Mouse (Mus musculus) hindbrain, postnatal 0 days (tissue): Measurements from ENCODE around the gene Mapkapk3. TPM values are rescaled to one million over a fixed set of nuclear protein-coding genes. Genes with fewer than 3 reads are reported as not detected.

Experiments used
- ATAC-seq: fragments of 200-750 bp; cut with Nextera tagmentation; 2 replicates; pipeline ENCODE4 v1.8.0; 2017; ENCODE audit warnings: mild to moderate bottlenecking, moderate TSS enrichment, moderate library complexity
- DNase-seq: peaks from one replicate; pipeline ENCODE4 v3.0.0-alpha.2; 2015; ENCODE audit warnings: low spot score
- H3K27ac ChIP-seq: fragments of 300-500 bp; sonication (generic); 2 replicates; pipeline ENCODE4 v1.5.1; 2014; ENCODE audit warnings: mild to moderate bottlenecking
- H3K27me3 ChIP-seq: fragments of 300-500 bp; sonication (generic); 2 replicates; pipeline ENCODE4 v1.6.1; 2014; ENCODE audit warnings: low read length, mixed read lengths; ENCODE audit not compliant: insufficient read depth
- H3K36me3 ChIP-seq: fragments of 300-500 bp; sonication (generic); 2 replicates; pipeline ENCODE4 v1.6.1; 2014; ENCODE audit warnings: low read length, mixed read lengths; ENCODE audit not compliant: insufficient read depth
- H3K4me1 ChIP-seq: fragments of 300-500 bp; sonication (generic); 2 replicates; pipeline ENCODE4 v1.6.1; 2014; ENCODE audit warnings: antibody characterized with exemption, low read length, mixed read lengths; ENCODE audit not compliant: insufficient read depth
- H3K4me2 ChIP-seq: fragments of 300-500 bp; sonication (generic); 2 replicates; pipeline ENCODE4 v1.6.1; 2014; ENCODE audit warnings: low read depth, mild to moderate bottlenecking, low read length, moderate library complexity, mixed read lengths
- H3K4me3 ChIP-seq: fragments of 300-500 bp; sonication (generic); 2 replicates; pipeline ENCODE4 v1.5.1; 2014; ENCODE audit warnings: low read length
- H3K9ac ChIP-seq: fragments of 300-500 bp; sonication (generic); replicated peaks from 2 replicates; pipeline ENCODE4 v1.6.1; 2014; ENCODE audit warnings: mild to moderate bottlenecking, low read length, moderate library complexity, mixed read lengths
- H3K9me3 ChIP-seq: fragments of 300-500 bp; sonication (generic); 2 replicates; pipeline ENCODE4 v1.6.1; 2016; ENCODE audit warnings: low read length, mixed read lengths
- CTCF ChIP-seq: IDR thresholded peaks from 2 replicates; pipeline ENCODE4 v1.5.1; 2016; ENCODE audit warnings: antibody characterized with exemption, control low read depth, low read depth
- WGBS: fragments of 180-500 bp; shearing (Covaris S2); extraction: QIAGEN DNeasy Blood & Tissue Kit; methylation state at CpG from one replicate; pipeline ENCODE4 v1.1.7; 2014; 5-methylcytosine and 5-hydroxymethylcytosine counted together
- polyA plus RNA-seq: library from polyadenylated mRNA; unstranded; fragments of >200 nt; fragmentation: Nextera tagmentation; extraction: Ambion mirVana; gene quantifications from 2 replicates; pipeline ENCODE4 v1.2.1, GENCODE M21; 2015
- total RNA-seq: library from RNA; depleted of rRNA; stranded (reverse); fragments of >200 nt; gene quantifications from 2 replicates; pipeline ENCODE4 v1.2.3, GENCODE M21; 2014

The Mapkapk3 gene
- total and polyA plus RNA-seq, 2 experiments from 2014 or later, result 3.0 to 3.8 TPM

DNA sequence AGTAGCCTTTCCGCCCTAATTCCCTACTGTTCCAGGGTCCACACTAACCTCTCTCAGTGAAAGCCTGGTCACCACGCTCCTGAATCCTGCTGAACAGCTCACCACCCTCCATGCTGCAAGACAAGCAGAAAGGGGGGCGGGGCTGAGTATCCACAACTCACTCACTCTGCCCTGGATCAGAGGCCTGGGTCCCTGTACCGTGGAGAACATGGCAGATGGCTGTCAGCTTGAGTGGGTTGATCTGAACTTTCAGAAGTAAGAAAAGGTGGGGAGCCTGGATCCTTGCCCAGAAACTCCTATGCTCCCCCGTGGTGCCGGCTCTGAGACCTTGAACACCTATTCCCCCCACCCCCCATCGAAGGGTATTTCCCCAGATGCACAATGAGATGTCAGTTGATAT lies 27.3 kb downstream of the Mapkapk3 start:
- peak; percentile 29 for DNase-seq

DNA sequence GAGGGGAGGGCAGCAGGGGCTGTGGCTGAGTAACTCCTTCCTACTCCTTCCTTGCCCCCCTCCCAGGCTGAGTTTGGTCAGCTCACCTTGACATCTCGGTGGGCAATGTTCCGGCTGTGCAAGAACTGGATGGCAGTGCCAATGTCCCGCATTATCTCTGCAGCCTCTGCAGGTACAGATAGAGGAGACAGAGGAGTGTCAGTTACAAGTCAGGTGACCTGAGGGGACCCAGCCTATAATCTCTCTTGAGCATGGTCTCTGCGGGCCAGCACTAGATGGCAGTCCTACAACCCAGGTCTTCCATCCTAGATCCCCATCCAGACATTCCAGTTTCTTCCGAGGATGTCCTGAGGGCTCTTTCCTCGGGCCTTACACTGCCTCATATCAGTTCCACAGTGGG lies 27.9 kb downstream of the Mapkapk3 start:
- 80% methylated on average over 6 of the region's 6 CpGs for WGBS
- H3K4me2 ChIP-seq, result no peak overlapping the region

More for the DNA sequence above, 27.3 kb downstream of the Mapkapk3 start:
- Histone ChIP-seq H3K9me3 (no peaks in the 10 kb centered on the region), H3K27ac (no peak overlapping the region), H3K4me3 (no peak overlapping the region), H3K9ac (no peak overlapping the region), H3K4me2 (no peak overlapping the region), H3K36me3 (no peaks in the 10 kb centered on the region), H3K4me1 (peaks cover 4% of the 10 kb centered on the region; the same call in 1 of the 2 replicates), H3K27me3 (no peaks in the 10 kb centered on the region)
- WGBS, result 72% methylated on average over 7 of the region's 7 CpGs
- peak; percentile 59; the same call in 1 of the 2 replicates for ATAC-seq
- TF ChIP-seq CTCF, result no peak

DNA sequence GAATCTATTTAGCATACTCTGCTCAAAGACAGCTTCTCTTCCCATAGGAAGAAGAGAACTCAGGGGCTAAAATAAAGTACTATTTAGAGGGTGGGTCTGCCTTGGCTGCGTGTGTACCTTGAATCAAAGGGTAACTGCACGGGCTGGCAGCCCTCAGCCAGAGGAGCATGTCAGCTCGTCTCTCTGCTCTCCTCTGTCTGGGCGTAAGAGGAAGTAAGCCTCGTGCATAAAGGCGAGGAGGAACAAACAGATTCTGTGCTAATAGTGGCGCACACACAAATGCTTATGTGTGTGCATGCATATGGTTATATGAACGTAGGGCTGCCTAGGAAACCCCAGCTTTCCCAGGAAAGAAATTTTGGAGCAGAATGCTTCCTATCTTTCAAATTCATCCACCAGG lies 28.8 kb downstream of the Mapkapk3 start:
- DNase-seq, result no peak
- no peak for TF ChIP-seq CTCF
- H3K4me1 ChIP-seq, result peaks cover 7% of the 10 kb centered on the region
- H3K27me3 ChIP-seq, result no peaks in the 10 kb centered on the region
- WGBS, result 44% methylated on average over 8 of the region's 8 CpGs
- peak overlapping the region; percentile 21; the same call in 1 of the 2 replicates for H3K9ac ChIP-seq
- no peaks in the 10 kb centered on the region for H3K36me3 ChIP-seq
- ATAC-seq, result no peak
- peak overlapping the region; percentile 60; the same call in 1 of the 2 replicates for H3K27ac ChIP-seq
- H3K4me3 ChIP-seq, result no peak overlapping the region
- H3K4me2 ChIP-seq, result no peak overlapping the region
- no peaks in the 10 kb centered on the region for H3K9me3 ChIP-seq

More for the DNA sequence above, 27.9 kb downstream of the Mapkapk3 start:
- Histone ChIP-seq H3K9me3 (no peaks in the 10 kb centered on the region), H3K27me3 (no peaks in the 10 kb centered on the region), H3K4me1 (peaks cover 4% of the 10 kb centered on the region; the same call in 1 of the 2 replicates), H3K4me3 (no peak overlapping the region), H3K9ac (no peak overlapping the region), H3K36me3 (no peaks in the 10 kb centered on the region), H3K27ac (no peak overlapping the region)
- TF ChIP-seq CTCF, result no peak
- DNase-seq (no peak), ATAC-seq (no peak)

DNA sequence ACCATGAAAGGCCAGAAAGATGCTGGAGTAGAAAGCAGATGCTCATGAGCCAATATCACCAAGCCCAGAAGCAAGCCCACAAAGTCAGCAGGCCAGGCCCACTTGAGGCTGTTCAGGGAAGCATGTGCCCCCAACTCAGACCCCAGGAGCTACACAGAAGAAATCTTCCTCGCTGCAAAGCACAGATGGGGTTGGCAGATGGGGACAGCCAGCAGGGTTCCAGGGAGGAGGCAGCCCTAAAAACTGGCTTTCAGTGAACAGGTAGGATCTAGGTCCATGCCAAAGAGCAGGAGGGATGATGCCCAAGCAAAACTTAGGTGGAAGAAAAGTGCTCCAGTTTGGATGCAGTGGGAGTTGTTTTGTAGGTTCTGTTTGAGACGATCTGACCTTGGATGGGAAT lies 29.2 kb downstream of the Mapkapk3 start:
- WGBS, result 39% methylated on average over 2 of the region's 2 CpGs
- DNase-seq, result no peak
- Histone ChIP-seq H3K4me1 (peaks cover 12% of the 10 kb centered on the region), H3K4me3 (no peak overlapping the region), H3K36me3 (no peaks in the 10 kb centered on the region), H3K9me3 (no peaks in the 10 kb centered on the region), H3K27me3 (no peaks in the 10 kb centered on the region), H3K4me2 (no peak overlapping the region), H3K27ac (peak overlapping the region; percentile 60; the same call in 1 of the 2 replicates), H3K9ac (0 out of 2 replicates have a peak overlapping the region, but pooled peaks have one; percentile 21)
- TF ChIP-seq CTCF, result no peak
- ATAC-seq, result no peak

DNA sequence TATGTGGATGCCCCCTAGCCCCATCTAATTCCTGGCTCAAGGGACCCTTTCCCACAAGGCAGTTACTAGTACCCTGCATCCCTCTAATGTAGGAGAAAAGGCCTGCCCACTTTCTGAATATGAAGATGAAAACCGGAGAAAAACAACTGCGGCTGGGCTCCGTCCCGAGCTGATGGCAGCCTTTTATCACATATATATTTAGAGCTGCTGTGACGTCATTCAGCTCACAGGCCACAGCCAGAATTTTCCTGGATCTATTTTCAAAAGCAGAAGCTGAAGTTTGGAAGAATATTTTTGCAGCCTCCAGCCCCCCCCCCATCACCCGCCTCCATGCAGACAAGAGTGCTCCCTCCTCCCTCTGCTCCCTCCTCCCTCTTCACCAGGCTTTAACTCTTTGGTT lies 30.1 kb downstream of the Mapkapk3 start:
- peak overlapping the region; percentile 60; the same call in 1 of the 2 replicates for H3K27ac ChIP-seq
- H3K4me1 ChIP-seq, result peaks cover 20% of the 10 kb centered on the region
- no peaks in the 10 kb centered on the region for H3K36me3 ChIP-seq
- no peak for ATAC-seq
- TF ChIP-seq CTCF, result no peak
- H3K4me2 ChIP-seq, result no peak overlapping the region
- DNase-seq, result peak; percentile 5
- H3K9ac ChIP-seq, result 0 out of 2 replicates have a peak overlapping the region, but pooled peaks have one; percentile 9
- H3K9me3 ChIP-seq, result no peaks in the 10 kb centered on the region
- no peak overlapping the region for H3K4me3 ChIP-seq
- WGBS, result 62% methylated on average over 6 of the region's 6 CpGs
- no peaks in the 10 kb centered on the region for H3K27me3 ChIP-seq

DNA sequence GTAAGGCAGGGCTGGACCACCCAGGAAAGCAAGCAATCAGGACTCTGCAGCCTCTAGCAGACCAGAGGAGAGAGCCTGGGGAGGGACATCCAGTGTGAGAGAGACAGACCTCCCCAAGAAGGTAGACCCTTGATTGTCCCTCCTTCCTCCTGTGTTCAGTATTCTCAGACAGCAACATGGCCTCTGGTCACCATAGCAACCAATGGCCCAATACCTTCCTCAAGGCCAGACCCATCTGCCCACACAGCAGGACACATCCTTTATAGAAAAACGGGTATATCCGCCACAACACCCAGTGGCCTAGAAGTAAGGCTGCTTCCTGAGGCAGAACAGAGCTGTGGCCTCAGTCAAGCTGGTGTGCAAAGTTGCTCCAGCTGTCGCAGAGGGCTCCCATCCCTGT lies 34.1 kb downstream of the Mapkapk3 start:
- H3K4me1 ChIP-seq, result peaks cover 36% of the 10 kb centered on the region
- ATAC-seq, result peak; percentile 70
- 26% methylated on average over 3 of the region's 3 CpGs for WGBS
- H3K9ac ChIP-seq, result no peak overlapping the region
- no peaks in the 10 kb centered on the region for H3K36me3 ChIP-seq
- no peak for TF ChIP-seq CTCF
- H3K4me2 ChIP-seq, result no peak overlapping the region
- DNase-seq, result peak; percentile 83
- H3K4me3 ChIP-seq, result no peak overlapping the region
- peak overlapping the region; percentile 77 for H3K27ac ChIP-seq
- no peaks in the 10 kb centered on the region for H3K27me3 ChIP-seq
- H3K9me3 ChIP-seq, result no peaks in the 10 kb centered on the region

DNA sequence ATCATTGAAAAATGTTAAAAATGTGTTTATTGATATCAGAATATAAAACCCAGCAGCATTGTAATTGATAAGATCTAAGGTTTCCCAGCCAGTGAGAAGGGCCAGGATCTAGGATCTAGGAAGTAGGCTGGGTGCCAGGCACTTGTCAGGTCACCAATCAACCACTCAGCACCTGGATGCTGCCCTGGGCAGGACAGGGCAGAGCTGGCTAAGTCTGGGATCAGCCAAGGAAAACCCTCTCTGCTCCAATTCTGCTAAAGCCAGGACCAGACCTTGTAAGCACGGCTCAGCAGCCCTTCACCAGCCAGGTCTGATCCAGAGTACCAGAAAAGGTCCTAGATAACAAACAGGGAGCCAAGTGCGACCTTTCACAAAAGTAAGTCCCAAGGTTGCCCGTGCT lies 34.8 kb downstream of the Mapkapk3 start:
- 75% methylated on average over 3 of the region's 3 CpGs for WGBS
- Histone ChIP-seq H3K4me2 (peak overlapping the region; percentile 16; the same call in 1 of the 2 replicates), H3K4me3 (no peak overlapping the region), H3K27me3 (no peaks in the 10 kb centered on the region), H3K9me3 (no peaks in the 10 kb centered on the region), H3K27ac (peak overlapping the region; percentile 77), H3K36me3 (no peaks in the 10 kb centered on the region), H3K9ac (no peak overlapping the region), H3K4me1 (peaks cover 36% of the 10 kb centered on the region)
- DNase-seq (no peak), ATAC-seq (no peak)
- no peak for TF ChIP-seq CTCF
